Mouse (Mus musculus) bone marrow, adult 2 months (tissue): Measurements from ENCODE around the gene Cebpb.

ENCODE experiments used
- CTCF ChIP-seq: fragments of 200-500 bp; IDR thresholded peaks from 2 replicates; pipeline ENCODE4 v1.5.1; 2011; ENCODE audit warnings: low read length, control low read depth; ENCODE audit not compliant: control insufficient read depth, insufficient read depth
- POLR2A ChIP-seq: fragments of 200-500 bp; IDR thresholded peaks from 2 replicates; pipeline ENCODE4 v1.6.1; 2011; ENCODE audit warnings: low read depth, mild to moderate bottlenecking, control low read depth, low read length, borderline replicate concordance; ENCODE audit not compliant: control insufficient read depth

DNA sequence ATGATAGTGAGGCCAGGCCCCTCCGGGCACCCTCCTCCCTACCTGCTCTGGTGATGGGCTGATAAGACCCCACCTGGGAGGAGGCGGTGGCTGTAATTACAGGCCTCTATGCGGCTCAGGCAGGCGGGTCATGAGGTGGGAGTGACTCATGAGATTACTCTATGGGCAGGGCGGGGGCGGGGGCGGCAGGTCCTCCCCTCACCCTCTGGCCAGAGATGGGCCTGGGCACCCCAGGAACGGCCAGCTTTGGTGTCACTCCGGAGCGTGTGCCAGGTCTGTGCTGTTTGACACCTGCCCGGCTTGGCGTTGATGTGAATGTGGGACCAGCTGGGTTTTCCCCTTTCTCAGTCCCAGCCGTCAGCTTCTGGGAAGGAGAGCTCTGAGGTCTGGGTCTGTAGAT lies 42.4 kb downstream of the Cebpb start:
- no peak for TF ChIP-seq CTCF
- TF ChIP-seq POLR2A = no peak
